Mouse (Mus musculus) kidney, postnatal 25 days (tissue): ENCODE measurements around the gene Gm3411.
A peak's percentile ranks its signal among the peaks of the same experiment; 100 is the strongest.
"Not testable (repeated sequence)": the region's sequence is repeated elsewhere in the genome, so short reads cannot be mapped to it uniquely, and the experiment has no call there.

Source experiments
- DNase-seq, 2 experiments: peaks; one replicate each; pipeline ENCODE4 v3.0.0; 2021; ENCODE audit warnings: mixed read lengths in 2 of 2

Gene Gm3411

DNA sequence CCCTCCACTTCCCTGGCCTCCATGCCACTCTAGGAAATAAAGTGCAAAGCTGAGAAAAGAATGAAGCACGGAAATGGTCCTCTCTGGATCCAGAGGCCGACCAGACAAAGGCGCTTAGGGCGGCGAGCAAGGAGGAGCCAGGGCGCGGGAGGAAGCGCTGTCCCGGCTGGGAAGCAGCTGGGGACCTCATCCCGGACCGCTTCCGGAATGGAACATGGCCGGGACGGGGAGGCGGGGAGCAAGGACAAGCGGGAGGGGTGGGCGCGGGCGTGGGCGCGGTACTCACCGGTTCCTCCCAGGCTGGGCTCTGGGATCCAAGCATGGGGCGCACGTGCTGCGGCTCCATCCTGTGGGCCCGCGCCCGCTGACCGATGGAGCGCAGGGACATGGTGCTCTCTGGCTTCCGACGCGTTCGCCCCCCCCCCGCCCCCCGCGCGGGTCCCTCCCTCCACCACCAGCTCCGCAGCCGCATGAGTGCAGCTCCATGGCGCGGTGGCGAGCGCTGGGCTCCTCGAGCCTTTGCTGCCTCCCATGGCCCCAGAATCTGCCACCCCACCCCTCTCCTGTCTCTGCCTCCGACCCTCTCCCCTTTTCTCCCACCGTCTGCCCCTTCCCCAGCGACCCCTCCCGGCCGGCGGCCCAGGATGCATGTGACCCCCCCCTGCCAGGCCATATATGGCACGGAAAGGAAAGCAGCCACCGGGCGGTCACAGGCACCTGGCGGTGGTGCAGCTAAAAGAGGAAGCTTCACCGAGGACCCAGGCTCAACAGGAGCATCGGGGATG is at the start of gene Gm3411:
TSS of gene Gm3411 (minus strand) at position 320 of the 785 bp plus-strand sequence.
- DNase-seq: peak; percentile 29 to 77

DNA sequence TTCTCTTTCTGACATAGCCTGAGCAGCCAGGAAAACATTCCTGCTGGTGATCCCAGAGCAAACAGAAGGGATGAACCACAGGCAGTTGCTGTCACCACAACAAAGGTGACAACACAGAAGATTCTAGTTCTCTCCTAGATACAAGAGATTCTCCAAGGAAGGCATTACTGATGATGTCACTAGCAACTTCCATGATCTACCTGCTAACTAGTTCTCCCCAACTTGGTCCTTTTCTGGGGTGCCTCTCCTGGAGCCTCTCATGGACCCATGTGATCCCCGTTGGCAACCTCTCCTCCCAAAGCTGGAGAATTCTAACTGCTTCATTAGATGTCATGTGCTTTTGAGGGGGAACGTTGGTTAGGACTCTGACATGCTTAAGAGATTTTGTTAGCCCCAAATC is 17.7 kb upstream of the Gm3411 start, which contains the start of gene Gm21103:
TSS of gene Gm21103 (minus strand) at position 101 of the 400 bp plus-strand sequence.
- not testable (repeated sequence) for DNase-seq

DNA sequence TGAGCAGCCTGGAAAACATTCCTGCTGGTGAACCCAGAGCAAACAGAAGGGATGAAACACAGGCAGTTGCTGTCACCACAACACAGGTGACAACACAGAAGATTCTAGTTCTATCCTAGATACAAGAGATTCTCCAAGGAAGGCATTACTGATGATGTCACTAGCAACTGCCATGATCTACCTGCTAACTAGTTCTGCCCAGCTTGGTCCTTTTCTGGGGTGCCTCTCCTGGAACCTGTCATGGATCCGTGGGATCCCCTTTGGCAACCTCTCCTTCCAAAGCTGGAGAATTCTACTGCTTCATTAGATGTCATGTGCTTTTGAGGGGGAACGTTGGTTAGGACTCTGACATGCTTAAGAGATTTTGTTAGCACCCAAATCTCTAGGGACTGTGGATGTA is 67.9 kb downstream of the Gm3411 start, which contains the start of gene Gm21560:
TSS of gene Gm21560 (minus strand) at position 101 of the 400 bp plus-strand sequence.
- DNase-seq: not testable (repeated sequence)
